Mouse (Mus musculus) bone marrow macrophage, adult 2 months (primary cell): ENCODE data around the gene Vamp8.

Experiments used
- CTCF ChIP-seq: IDR thresholded peaks from 2 replicates; pipeline ENCODE4 v1.5.1; 2012; ENCODE audit warnings: low read depth, mild to moderate bottlenecking, low read length, moderate library complexity
- POLR2A ChIP-seq: IDR thresholded peaks from 2 replicates; pipeline ENCODE4 v1.6.1; 2012; ENCODE audit warnings: mild to moderate bottlenecking, low read depth, low read length, borderline replicate concordance

DNA sequence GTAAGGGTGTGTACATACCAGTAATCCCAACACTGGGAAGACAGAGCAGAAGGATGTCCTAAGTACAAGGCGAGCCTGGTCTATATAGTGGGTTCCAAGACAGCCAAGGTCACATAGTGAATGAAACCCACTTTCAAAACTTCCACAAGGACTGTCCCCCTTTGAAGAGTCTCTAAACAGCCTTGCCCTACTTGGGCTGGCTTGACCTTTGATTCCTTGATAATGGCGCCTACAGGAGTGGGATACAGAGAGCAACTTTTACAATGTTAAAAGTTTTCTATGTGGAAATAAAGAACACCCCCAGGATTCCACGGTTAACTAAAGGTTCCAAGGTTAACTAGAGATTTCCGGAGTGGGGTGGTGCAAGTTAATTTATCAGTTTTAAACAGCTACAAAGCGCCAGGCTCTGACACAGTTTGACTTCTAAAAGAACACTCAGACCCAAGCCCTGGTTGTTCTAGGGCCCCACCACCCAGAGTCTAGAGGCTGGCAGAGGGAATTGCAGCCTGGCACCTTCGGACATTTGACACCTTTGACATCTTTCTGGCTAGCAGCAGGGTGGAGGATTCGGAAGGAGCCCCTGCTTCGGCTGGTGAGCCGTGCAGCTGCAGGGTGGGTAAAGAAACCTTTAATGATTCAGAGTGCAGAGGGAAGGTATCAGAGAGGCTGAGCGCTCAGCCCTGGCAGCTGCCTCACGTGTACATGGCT lies 30.5 kb downstream of the Vamp8 start:
- TF ChIP-seq CTCF: no peak
- no peak for TF ChIP-seq POLR2A
